Mouse (Mus musculus): ENCODE results near the gene Fbxw4. TPM values are rescaled to one million over a fixed set of nuclear protein-coding genes. Genes with fewer than 3 reads are reported as not detected.

Gene Fbxw4
- polyA plus RNA-seq, 1 experiment, result 81.4 TPM

- Histone ChIP-seq H3K4me1 (ENCODE audit: control insufficient read depth, insufficient read depth, insufficient read length) (peaks cover 2% of the 10 kb centered on the region; the same call in 1 of the 2 replicates), H3K36me3 (ENCODE audit: control insufficient read depth, insufficient read depth, low read length) (no peaks in the 10 kb centered on the region), H3K27me3 (ENCODE audit: control insufficient read depth, insufficient read depth, low read length) (no peaks in the 10 kb centered on the region), H3K27ac (ENCODE audit: insufficient read depth, low read length) (no peak overlapping the region), H3K4me3 (ENCODE audit: extremely low read depth, insufficient read depth, insufficient read length) (no peak overlapping the region)
- no peak for DNase-seq (ENCODE audit: low read depth in 1 of 2, low spot score in 2 of 2)
- TF ChIP-seq CTCF (IDR thresholded peaks at IDR 0.05; ENCODE audit: extremely low read depth, insufficient read depth, insufficient read length, insufficient replicate concordance) (no peak), POLR2A (IDR thresholded peaks at IDR 0.05; ENCODE audit: low read depth, low read length) (no peak)
- WGBS, result 35% methylated on average over 5 of the region's 5 CpGs
Measured at GRCm38 (mm10) chr19:45675196-45675595, 15.1 kb upstream of the Fbxw4 start.

- Histone ChIP-seq H3K27ac (ENCODE audit: insufficient read depth, low read length) (no peak overlapping the region), H3K27me3 (ENCODE audit: control insufficient read depth, insufficient read depth, low read length) (no peaks in the 10 kb centered on the region), H3K4me3 (ENCODE audit: extremely low read depth, insufficient read depth, insufficient read length) (no peak overlapping the region), H3K36me3 (ENCODE audit: control insufficient read depth, insufficient read depth, low read length) (no peaks in the 10 kb centered on the region), H3K4me1 (ENCODE audit: control insufficient read depth, insufficient read depth, insufficient read length) (peaks cover 2% of the 10 kb centered on the region; the same call in 1 of the 2 replicates)
- TF ChIP-seq CTCF (IDR thresholded peaks at IDR 0.05; ENCODE audit: extremely low read depth, insufficient read depth, insufficient read length, insufficient replicate concordance) (no peak), POLR2A (IDR thresholded peaks at IDR 0.05; ENCODE audit: low read depth, low read length) (no peak)
- 91% methylated on average over 9 of the region's 9 CpGs for WGBS
- DNase-seq (ENCODE audit: low read depth in 1 of 2, low spot score in 2 of 2), result no peak
Measured at GRCm38 (mm10) chr19:45672971-45673370, 12.9 kb upstream of the Fbxw4 start.

- no peak for DNase-seq (ENCODE audit: low read depth in 1 of 2, low spot score in 2 of 2)
- no peaks in the 10 kb centered on the region for H3K36me3 ChIP-seq (ENCODE audit: control insufficient read depth, insufficient read depth, low read length)
- no peaks in the 10 kb centered on the region for H3K4me1 ChIP-seq (ENCODE audit: control insufficient read depth, insufficient read depth, insufficient read length)
- no peak overlapping the region for H3K4me3 ChIP-seq (ENCODE audit: extremely low read depth, insufficient read depth, insufficient read length)
- no peaks in the 10 kb centered on the region for H3K27me3 ChIP-seq (ENCODE audit: control insufficient read depth, insufficient read depth, low read length)
- no peak for TF ChIP-seq CTCF (IDR thresholded peaks at IDR 0.05; ENCODE audit: extremely low read depth, insufficient read depth, insufficient read length, insufficient replicate concordance)
- no peak for TF ChIP-seq POLR2A (IDR thresholded peaks at IDR 0.05; ENCODE audit: low read depth, low read length)
- WGBS, result 82% methylated on average over 4 of the region's 4 CpGs
- no peak overlapping the region for H3K27ac ChIP-seq (ENCODE audit: insufficient read depth, low read length)
Measured at GRCm38 (mm10) chr19:45668986-45669385, 8.9 kb upstream of the Fbxw4 start.

DNA sequence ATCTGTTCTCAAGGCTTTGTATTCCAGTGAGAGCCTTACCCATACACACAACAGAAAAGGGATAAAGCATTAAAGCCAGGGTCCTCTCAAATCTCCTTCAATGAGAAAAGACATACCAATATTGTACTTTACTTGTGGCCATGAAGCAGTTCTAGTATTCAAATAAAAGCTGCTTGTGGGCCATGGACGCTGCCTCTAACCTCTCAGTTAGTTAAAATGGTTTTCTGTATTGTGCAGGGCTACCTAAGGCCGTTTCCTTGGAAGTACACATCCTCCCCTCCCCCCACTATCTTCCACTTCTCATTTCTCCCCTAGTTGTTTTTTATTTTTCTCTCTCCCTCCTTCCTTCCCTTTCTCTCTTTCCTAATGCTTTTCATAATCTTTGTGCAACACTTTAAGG is 3.7 kb upstream of the Fbxw4 start:
- 61% methylated on average over 2 of the region's 2 CpGs for WGBS
- no peaks in the 10 kb centered on the region for H3K36me3 ChIP-seq (ENCODE audit: control insufficient read depth, insufficient read depth, low read length)
- H3K4me3 ChIP-seq (ENCODE audit: extremely low read depth, insufficient read depth, insufficient read length), result no peak overlapping the region
- DNase-seq (ENCODE audit: low read depth in 1 of 2, low spot score in 2 of 2), result no peak
- TF ChIP-seq POLR2A (IDR thresholded peaks at IDR 0.05; ENCODE audit: low read depth, low read length), result no peak
- no peak for TF ChIP-seq CTCF (IDR thresholded peaks at IDR 0.05; ENCODE audit: extremely low read depth, insufficient read depth, insufficient read length, insufficient replicate concordance)
- no peaks in the 10 kb centered on the region for H3K27me3 ChIP-seq (ENCODE audit: control insufficient read depth, insufficient read depth, low read length)
- peaks cover 3% of the 10 kb centered on the region; the same call in 1 of the 2 replicates for H3K4me1 ChIP-seq (ENCODE audit: control insufficient read depth, insufficient read depth, insufficient read length)
- no peak overlapping the region for H3K27ac ChIP-seq (ENCODE audit: insufficient read depth, low read length)

DNA sequence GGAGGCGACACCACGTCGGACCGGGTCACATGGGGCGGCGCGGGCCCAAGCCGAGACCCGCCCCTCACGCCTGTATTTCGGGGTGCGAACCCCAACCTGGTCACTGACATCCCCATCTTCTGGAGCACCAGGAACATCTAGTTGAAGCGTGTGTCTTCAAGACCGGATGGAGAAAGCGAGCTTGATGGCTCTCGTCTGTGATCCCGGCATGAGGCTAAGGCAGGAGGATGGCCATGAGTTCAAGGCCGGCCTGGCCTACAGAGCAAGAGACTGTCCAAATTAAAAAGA is 335 bp upstream of the Fbxw4 start:
- TF ChIP-seq CTCF (IDR thresholded peaks at IDR 0.05; ENCODE audit: extremely low read depth, insufficient read depth, insufficient read length, insufficient replicate concordance) (no peak), POLR2A (IDR thresholded peaks at IDR 0.05; ENCODE audit: low read depth, low read length) (no peak)
- 13% methylated on average over 18 of the region's 18 CpGs for WGBS
- peak in 1 of 2 experiments; percentile 64 for DNase-seq (ENCODE audit: low read depth in 1 of 2, low spot score in 2 of 2)
- Histone ChIP-seq H3K4me3 (ENCODE audit: extremely low read depth, insufficient read depth, insufficient read length) (peak overlapping the region; percentile 98), H3K27ac (ENCODE audit: insufficient read depth, low read length) (peak overlapping the region; percentile 98), H3K36me3 (ENCODE audit: control insufficient read depth, insufficient read depth, low read length) (no peaks in the 10 kb centered on the region), H3K4me1 (ENCODE audit: control insufficient read depth, insufficient read depth, insufficient read length) (peaks cover 3% of the 10 kb centered on the region; the same call in 1 of the 2 replicates), H3K27me3 (ENCODE audit: control insufficient read depth, insufficient read depth, low read length) (no peaks in the 10 kb centered on the region)

GRCm38 (mm10) chr19:45659301-45659737 is 793 bp downstream of the Fbxw4 start:
- H3K27ac ChIP-seq (ENCODE audit: insufficient read depth, low read length), result peak overlapping the region; percentile 98
- no peak for DNase-seq (ENCODE audit: low read depth in 1 of 2, low spot score in 2 of 2)
- H3K27me3 ChIP-seq (ENCODE audit: control insufficient read depth, insufficient read depth, low read length), result no peaks in the 10 kb centered on the region
- H3K4me1 ChIP-seq (ENCODE audit: control insufficient read depth, insufficient read depth, insufficient read length), result peaks cover 3% of the 10 kb centered on the region; the same call in 1 of the 2 replicates
- TF ChIP-seq POLR2A (IDR thresholded peaks at IDR 0.05; ENCODE audit: low read depth, low read length) (no peak), CTCF (IDR thresholded peaks at IDR 0.05; ENCODE audit: extremely low read depth, insufficient read depth, insufficient read length, insufficient replicate concordance) (no peak)
- no peaks in the 10 kb centered on the region for H3K36me3 ChIP-seq (ENCODE audit: control insufficient read depth, insufficient read depth, low read length)
- H3K4me3 ChIP-seq (ENCODE audit: extremely low read depth, insufficient read depth, insufficient read length), result peak overlapping the region; percentile 98
- 3% methylated on average over 18 of the region's 18 CpGs for WGBS

- no peak overlapping the region for H3K27ac ChIP-seq (ENCODE audit: insufficient read depth, low read length)
- peak overlapping the region; percentile 4; the same call in 1 of the 2 replicates for H3K4me3 ChIP-seq (ENCODE audit: extremely low read depth, insufficient read depth, insufficient read length)
- H3K4me1 ChIP-seq (ENCODE audit: control insufficient read depth, insufficient read depth, insufficient read length), result peaks cover 3% of the 10 kb centered on the region; the same call in 1 of the 2 replicates
- no peaks in the 10 kb centered on the region for H3K27me3 ChIP-seq (ENCODE audit: control insufficient read depth, insufficient read depth, low read length)
- DNase-seq (ENCODE audit: low read depth in 1 of 2, low spot score in 2 of 2), result no peak
- no peak for TF ChIP-seq CTCF (IDR thresholded peaks at IDR 0.05; ENCODE audit: extremely low read depth, insufficient read depth, insufficient read length, insufficient replicate concordance)
- TF ChIP-seq POLR2A (IDR thresholded peaks at IDR 0.05; ENCODE audit: low read depth, low read length), result no peak
- 65% methylated on average over 10 of the region's 10 CpGs for WGBS
- no peaks in the 10 kb centered on the region for H3K36me3 ChIP-seq (ENCODE audit: control insufficient read depth, insufficient read depth, low read length)
Measured at GRCm38 (mm10) chr19:45658556-45659268, 1.4 kb downstream of the Fbxw4 start.

All from spleen, adult 2 months (tissue).